Mouse (Mus musculus): Measurements from ENCODE around the gene Zfp324.

The Zfp324 gene

DNA sequence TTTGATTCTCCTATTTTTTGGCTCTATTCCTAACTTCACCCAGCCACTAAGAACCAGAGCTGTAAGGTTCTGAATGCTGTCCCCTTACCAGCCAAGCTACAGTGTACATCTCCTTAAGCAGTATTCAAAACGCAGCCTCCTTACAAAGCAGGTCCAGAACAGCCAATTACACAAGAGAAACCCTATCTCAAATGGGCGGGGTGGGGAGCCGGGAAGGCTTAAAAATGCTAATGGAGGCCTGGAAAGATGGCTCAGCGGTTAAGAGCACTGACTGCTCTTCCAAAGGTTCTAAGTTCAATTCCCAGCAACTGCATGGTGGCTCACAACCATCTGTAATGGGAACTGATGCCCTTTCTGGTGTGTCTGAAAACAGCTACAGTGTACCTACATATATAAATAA, 5.9 kb upstream of the Zfp324 start:
- in situ Hi-C loops (cut with MboI; ENCODE audit: low pct_unique_long_range_greater_than_20kb in 1 of 2, low sequenced_read_pairs in 2 of 2, unreplicated experiment in 1 of 2), result no loop called here

DNA sequence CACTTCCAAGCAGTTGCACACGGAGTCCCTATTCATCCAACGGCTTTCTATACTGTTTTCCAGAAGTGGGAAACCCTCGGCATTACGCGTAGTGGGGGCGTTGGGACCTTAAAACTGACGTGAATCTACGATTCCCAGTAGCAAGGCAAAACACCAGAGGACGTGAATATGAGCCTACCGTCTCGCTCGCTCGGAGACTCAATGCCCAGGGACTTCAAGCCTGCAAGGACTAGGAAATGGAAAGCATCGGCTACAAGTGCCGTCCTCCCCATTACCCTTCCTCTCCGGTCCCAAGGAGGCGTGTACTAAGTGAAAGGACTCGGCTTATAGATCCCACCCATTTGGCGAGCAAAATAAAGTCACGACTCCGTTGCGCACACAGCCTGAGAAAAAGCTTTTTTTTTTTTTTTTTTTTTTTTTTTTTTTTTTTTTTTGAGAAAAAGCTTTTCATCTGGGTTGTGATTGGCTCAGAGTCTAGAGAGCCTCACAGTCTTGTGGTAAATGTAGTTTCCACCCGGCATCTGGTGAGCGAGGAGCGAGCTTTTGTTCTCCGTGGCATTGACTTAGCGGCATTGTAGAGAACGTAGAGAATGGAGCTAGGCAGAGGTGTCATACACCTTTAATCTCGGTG, 4.0 kb upstream of the Zfp324 start:
- in situ Hi-C loops (cut with MboI; ENCODE audit: low pct_unique_long_range_greater_than_20kb in 1 of 2, low sequenced_read_pairs in 2 of 2, unreplicated experiment in 1 of 2), result no loop called here

DNA sequence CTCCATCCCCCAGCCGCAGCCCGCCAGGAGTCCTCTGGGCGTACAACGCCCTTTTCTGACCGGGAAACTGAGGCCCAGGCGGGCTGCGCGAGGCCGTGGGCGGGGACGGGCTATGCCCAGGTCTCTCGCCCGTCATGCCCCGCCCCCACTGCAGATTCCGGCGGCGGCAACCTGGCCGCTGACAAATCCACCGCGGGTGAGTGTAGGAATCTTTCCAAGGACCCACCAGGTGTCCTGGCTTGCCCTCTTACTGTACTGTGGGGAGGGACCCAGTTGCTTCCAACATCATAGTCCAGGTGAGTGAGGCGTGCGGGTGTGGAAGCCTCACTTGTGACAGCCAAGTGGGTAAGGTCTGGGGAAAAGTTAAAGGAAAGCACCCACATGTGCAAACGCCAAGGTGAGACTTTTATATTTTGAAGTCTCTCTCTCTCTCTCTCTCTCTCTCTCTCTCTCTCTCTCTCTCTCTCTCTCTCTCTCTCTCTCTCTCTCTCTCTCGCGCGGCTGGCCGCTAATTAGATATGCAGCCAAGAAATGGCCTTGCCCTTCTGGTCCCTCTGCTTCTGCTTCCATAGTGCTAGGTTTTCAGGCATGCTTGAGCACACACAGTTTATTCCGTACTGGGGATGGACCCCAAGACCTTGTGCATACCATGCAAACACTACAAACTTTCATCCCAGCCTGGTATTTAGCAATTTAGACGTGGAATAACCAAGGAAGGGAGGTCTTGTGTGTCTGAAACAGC, 637 bp downstream of the Zfp324 start:
- in situ Hi-C loops (cut with MboI; ENCODE audit: low pct_unique_long_range_greater_than_20kb in 1 of 2, low sequenced_read_pairs in 2 of 2, unreplicated experiment in 1 of 2), result no loop called here

DNA sequence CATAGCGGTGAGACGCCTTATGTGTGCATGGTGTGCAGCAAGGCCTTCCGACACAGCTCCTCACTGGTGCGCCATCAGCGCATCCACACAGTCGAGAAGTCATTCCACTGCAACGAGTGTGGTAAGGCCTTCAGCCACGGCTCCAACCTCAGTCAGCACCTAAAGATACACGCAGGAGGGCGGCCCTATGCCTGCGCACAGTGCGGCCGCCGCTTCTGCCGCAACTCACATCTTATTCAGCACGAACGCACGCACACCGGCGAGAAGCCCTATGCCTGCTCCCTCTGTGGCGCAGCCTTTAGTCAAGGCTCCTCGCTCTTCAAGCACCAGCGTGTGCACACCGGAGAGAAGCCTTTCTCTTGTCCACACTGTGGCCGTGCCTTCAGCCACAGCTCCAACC, 5.3 kb downstream of the Zfp324 start:
- in situ Hi-C loops (cut with MboI; ENCODE audit: low pct_unique_long_range_greater_than_20kb in 1 of 2, low sequenced_read_pairs in 2 of 2, unreplicated experiment in 1 of 2), result no loop called here

DNA sequence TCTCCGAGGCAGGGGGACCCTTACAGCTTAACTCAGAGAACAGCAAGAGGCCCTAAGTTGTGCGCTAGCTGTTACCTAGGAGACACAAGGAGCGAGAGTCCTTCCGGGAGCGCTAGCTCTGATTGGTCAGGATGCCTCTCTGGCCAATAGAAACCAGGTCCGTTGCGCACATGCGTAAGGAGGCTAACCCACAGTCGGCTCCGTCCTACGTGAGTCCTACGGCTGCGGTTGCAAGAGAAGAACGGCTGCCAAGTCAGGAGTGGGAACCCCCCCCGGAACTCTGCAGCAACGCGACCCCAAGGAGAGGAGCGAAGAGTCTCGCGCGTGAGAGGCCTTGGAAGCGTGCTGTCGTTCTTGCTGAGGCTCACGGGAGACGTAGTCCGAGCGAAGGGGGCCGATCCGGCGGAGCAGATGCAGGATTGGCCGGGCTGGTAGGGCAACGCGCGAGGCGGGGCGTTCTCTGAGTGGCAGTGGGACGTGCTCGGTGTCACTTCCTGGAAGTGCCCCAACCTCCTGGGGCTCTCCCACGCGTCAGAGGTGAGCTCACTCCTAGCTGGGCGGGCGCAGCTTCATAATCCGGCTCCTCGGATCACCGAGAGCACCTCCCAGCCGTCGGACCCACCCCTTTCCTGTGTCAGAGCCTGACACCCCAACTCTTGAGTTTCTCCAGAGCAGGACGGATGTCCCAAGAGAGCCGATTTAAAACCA, 12.2 kb downstream of the Zfp324 start, which contains the start of gene Zfp446:
Gene Zfp446, plus strand, starts transcription at position 167 of the 708 bp plus-strand sequence.
- in situ Hi-C loops (cut with MboI; ENCODE audit: low pct_unique_long_range_greater_than_20kb in 1 of 2, low sequenced_read_pairs in 2 of 2, unreplicated experiment in 1 of 2), result no loop called here

DNA sequence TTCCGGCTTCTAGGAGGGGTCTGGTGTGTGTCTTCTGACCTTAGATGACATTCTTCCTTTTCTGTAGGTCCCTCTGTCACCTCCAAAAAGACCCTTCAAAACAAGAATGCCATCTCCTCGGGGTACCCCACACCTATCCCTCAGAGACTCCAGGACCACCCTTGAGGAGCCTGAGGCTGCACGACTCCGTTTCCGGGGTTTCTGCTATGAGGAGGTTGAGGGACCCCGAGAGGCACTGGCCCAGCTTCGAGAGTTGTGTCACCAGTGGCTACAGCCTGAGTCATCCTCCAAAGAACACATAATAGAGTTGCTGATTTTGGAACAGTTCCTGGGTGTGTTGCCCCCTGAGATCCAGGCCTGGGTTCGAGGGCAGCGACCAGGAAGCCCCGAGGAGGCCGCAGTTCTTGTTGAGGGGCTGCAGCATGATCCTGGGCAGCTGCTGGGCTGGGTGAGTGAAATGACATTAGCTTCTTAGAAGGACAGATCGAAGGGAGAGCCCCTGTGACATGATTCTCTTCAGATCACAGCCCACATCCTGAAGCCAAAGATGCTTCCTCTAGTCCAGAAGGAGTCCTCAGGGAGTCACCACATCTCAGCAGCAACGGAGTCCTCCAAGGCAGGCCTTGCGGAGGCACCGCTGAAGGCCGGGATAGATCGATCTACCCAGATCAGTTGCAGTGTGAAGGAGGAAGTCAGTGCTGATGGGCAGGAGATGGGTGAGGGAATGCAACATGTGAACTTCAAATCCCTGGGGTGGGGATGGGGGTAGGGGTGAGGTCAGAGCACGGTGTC, 13.5 kb downstream of the Zfp324 start:
- in situ Hi-C loops (cut with MboI; ENCODE audit: low pct_unique_long_range_greater_than_20kb in 1 of 2, low sequenced_read_pairs in 2 of 2, unreplicated experiment in 1 of 2), result no loop called here

DNA sequence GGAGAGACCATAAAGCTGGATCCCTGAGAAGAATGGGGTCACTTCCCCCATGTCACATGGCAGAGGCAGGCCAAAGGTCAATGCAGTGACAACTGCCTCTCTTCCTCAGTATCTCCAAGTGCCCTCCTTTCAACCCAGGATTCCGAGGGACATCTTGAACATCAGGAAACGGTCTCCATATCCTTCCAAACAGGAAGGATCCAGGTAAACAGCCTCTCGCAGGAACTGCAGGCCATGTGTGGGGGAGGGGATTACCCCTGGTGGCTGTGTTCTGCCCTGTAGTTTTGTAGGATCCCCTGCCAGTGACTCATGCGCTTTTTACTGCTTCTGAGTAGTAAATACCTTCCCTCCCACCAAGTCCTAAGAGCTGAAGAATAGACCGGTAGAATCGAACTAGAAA, 14.1 kb downstream of the Zfp324 start:
- in situ Hi-C loops (cut with MboI; ENCODE audit: low pct_unique_long_range_greater_than_20kb in 1 of 2, low sequenced_read_pairs in 2 of 2, unreplicated experiment in 1 of 2), result no loop called here

DNA sequence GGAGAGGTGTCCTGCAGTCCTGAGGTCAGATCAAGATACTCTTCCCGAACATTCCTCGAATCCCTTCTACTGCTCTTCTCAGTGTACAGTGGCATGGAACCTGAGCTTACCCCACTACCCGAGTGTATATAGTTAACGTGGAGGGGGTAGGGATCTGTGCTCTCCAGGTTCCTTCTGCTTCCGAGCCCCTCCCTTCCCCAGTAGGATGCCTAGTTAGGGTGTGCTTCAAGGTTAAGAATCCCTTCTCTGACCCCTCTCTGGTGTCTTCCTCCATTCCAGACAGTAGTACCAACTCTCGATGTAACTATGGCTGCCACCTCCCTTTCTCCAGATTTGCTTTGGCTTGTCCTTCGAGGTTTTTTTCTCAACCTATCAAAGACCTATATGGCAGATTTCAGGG, 14.7 kb downstream of the Zfp324 start:
- in situ Hi-C loops (cut with MboI; ENCODE audit: low pct_unique_long_range_greater_than_20kb in 1 of 2, low sequenced_read_pairs in 2 of 2, unreplicated experiment in 1 of 2), result no loop called here

DNA sequence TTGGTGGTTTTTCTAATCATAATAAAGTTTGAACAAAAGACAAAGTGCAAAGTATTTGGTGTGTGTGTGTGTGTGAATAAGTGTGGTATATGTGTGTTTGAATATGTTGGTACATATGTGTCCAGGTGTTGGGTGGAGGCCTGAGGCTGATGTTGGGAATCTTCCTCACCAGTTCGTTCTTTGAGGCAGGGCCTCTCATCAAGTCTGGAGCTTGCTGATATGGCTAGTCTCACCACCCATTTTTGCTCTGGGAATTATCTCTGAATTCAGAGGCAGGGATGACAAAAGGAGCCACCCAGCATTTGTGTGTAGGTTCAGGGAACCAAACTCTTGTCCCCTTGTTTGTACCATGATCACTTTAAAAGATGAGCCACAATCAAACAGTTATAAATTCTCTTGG, 20.1 kb downstream of the Zfp324 start:
- in situ Hi-C loops (cut with MboI; ENCODE audit: low pct_unique_long_range_greater_than_20kb in 1 of 2, low sequenced_read_pairs in 2 of 2, unreplicated experiment in 1 of 2), result no loop called here

DNA sequence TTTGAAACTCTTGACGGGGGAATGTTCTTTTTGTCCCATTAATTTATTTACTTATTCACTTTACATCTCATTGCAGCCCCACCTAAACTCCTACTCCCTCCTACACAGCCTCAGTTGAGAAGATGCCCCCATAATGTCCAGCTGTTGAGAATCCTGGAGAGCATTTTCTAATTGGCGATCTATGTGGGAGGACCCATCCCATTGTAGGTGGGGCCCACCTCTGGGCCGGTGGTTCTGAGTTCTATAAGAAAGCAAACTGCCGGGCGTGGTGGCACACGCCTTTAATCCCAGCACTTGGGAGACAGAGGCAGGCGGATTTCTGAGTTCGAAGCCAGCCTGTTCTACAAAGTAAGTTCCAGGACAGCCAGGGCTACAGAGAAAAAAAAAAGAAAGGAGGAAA, 21.3 kb downstream of the Zfp324 start:
- in situ Hi-C loops (cut with MboI; ENCODE audit: low pct_unique_long_range_greater_than_20kb in 1 of 2, low sequenced_read_pairs in 2 of 2, unreplicated experiment in 1 of 2), result no loop called here

DNA sequence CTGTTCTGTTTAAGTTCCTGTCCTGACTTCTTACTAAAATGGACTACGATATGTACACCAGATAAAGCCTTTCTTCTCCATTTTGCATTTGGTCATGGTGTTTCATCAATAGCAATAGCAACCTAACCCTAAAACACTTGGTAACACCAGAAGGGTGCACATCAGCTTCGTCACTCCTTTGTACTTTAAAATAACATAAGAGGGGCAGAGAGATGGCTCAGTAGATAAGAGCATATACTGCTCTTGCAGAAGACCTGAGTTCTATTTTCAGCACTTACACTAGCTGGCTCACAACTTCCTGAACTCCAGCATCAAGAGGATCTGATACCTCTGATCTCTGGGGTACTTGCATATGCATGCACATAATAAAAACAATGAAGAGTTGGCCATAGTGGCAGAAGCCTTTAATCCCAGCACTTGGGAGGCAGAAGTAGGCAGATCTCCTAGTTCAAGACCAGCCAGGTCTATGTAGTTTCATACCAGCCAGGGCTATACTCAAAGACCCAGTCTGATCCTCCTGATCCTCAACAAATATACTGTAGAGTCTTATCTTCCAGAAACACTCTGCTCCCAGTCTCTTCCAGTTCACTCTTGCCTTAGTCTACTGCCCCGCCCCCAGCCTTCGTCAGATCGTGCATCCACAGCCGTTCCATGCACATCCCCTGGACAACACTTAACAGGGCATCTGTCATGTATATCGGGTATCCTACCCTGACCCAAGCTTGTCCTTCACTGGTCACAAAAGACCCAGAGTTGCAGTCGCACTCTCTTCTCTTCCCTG, 22.0 kb downstream of the Zfp324 start:
- in situ Hi-C loops (cut with MboI; ENCODE audit: low pct_unique_long_range_greater_than_20kb in 1 of 2, low sequenced_read_pairs in 2 of 2, unreplicated experiment in 1 of 2), result no loop called here

DNA sequence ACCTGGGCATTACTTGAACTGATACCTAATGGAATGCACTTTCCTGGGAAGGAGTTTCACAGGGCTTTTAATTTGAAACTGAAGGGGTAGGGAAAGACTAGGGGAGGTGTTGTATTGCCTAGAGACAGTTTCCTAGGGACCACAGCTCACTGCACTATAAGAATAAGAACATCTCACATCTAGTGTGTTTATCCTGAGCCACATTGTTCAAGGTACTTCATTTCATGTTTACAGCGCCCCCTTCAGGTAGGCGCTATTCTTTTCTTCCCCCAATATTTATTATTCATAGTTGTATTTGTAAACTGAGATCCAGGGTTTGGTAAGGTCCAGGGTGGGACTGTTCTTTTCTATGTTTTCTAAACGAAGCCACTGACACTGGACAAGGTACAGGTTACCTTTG, 26.6 kb downstream of the Zfp324 start:
- in situ Hi-C loops (cut with MboI; ENCODE audit: low pct_unique_long_range_greater_than_20kb in 1 of 2, low sequenced_read_pairs in 2 of 2, unreplicated experiment in 1 of 2), result no loop called here

DNA sequence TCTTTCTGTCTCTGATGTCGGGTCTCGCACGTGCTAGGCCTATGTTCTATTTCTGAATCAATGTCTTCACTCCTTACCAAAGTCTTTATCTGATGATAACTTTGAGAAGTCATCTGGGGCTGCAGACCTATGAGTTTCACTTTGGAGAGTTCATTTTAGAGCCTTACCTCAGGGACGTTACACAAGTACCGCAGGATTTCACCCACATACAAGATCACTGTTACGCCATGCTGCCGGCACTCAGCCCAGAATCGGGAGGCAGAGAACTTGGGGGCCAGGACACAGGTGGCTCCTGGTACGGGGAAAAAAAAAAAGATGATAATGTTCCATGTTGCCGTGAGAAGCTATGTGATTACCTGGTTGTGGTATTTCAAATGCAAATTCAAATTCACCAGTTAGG, 27.5 kb downstream of the Zfp324 start:
- in situ Hi-C loops (cut with MboI; ENCODE audit: low pct_unique_long_range_greater_than_20kb in 1 of 2, low sequenced_read_pairs in 2 of 2, unreplicated experiment in 1 of 2), result no loop called here

DNA sequence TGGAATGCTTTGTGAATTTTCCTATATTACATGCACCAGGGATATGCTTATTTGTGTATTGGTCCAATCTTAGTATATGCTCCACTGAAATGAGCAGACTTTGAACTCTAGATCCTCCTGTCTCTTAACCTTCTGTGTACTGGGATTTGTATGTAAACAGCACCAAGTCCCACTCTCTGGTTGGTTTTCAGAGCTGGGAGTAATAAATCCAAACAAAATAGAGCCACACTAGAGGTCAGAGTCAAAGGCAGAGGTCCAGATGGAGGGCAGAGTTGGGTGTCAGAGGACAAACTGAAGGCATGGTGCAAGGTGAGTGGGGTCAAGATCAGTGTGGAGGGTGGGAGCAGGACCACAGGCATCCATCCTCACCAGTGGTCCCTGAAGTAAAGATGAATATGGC, 30.2 kb downstream of the Zfp324 start:
- in situ Hi-C loops (cut with MboI; ENCODE audit: low pct_unique_long_range_greater_than_20kb in 1 of 2, low sequenced_read_pairs in 2 of 2, unreplicated experiment in 1 of 2), result no loop called here

DNA sequence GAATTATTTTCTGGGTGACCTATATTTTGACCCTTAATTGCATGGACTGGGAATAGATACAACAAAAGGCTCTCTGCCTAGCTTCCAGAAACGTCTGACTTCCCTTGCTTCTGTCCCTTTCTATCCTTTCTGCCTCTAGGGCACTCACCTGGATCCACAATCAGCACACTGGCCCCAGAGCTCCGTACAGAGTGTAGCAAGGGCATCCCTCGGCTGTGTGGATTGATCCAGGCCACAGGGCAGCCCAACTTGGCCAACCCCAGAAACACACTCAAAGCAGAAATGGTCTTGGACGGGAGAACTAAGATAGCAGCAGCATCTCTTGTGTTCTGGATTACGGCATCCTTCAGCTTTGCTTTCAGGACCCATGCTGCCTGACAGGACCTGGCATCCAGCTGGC, 31.6 kb downstream of the Zfp324 start:
- in situ Hi-C loops (cut with MboI; ENCODE audit: low pct_unique_long_range_greater_than_20kb in 1 of 2, low sequenced_read_pairs in 2 of 2, unreplicated experiment in 1 of 2), result no loop called here

DNA sequence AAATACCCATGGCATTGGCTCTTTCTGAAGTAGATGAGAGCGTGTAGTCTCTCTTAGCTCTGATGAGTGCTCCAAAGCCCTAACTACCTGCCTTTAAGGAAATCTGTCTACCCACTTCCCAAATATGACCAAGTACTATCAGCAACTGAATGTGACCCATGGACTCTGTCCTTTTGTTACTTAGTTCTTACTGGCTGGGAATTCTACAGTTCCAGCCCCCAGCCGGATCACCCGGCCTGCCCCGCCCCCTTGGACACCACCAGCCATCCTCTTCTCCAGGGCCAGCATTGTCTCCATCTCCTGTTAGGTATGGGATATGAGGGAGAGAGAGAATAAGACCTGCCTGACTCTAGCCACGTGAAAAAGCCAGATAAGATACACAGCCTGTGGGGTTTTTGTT, 32.4 kb downstream of the Zfp324 start, which contains the start of gene Slc27a5:
Gene Slc27a5, minus strand, starts transcription at position 140 of the 400 bp plus-strand sequence.
- in situ Hi-C loops (cut with MboI; ENCODE audit: low pct_unique_long_range_greater_than_20kb in 1 of 2, low sequenced_read_pairs in 2 of 2, unreplicated experiment in 1 of 2), result no loop called here

DNA sequence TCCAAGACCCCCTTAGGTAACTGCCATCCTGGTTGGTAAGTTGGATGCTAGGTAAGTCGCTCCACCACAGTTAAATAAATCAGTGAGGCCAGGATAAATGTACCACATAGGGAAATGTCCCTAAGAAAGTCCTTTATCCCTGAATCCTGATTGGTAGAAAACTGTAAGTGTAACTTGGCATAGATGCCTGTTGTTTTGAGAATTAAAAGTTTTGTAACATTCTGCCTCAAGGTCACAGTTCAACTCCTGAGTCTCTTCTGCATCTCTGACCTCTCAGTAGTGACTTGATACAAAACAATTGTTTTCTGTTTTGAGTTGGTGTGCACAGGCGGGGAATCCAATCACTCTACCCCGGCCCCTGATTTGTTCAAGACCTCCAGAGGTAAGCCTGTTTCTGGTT, 33.2 kb downstream of the Zfp324 start, which contains the start of gene Trim28:
Gene Trim28, plus strand, starts transcription at position 264 of the 400 bp plus-strand sequence.
- in situ Hi-C loops (cut with MboI; ENCODE audit: low pct_unique_long_range_greater_than_20kb in 1 of 2, low sequenced_read_pairs in 2 of 2, unreplicated experiment in 1 of 2), result no loop called here

DNA sequence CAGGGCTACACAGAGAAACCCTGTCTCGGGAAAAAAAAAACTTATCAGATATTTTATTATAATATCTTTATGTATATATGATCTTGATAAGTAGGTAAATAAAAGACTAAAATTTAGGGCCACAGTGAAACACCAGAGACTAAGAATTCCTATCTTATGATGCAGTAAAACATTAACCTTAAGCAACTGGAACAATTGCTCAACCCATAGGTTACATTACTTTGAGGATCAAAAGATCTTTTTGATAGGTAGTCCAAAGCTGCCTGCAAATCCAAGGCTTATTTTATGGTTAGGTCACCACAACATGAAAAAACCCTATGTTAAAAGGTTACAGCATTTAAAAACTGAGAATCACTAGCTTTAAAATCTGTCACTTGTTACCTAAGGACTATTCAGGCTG, 35.9 kb downstream of the Zfp324 start:
- in situ Hi-C loops (cut with MboI; ENCODE audit: low pct_unique_long_range_greater_than_20kb in 1 of 2, low sequenced_read_pairs in 2 of 2, unreplicated experiment in 1 of 2), result loop anchor here in 1 of 2 experiments (5.0 kb wide), 1 partner anchor 36 kb away; the partner anchor contains the start of gene Ube2m
